Mouse (Mus musculus) embryonic fibroblast, embryonic 13.5 days (primary cell): ENCODE results near the gene Ctbp2. TPM values are rescaled to one million over a fixed set of nuclear protein-coding genes. Genes with fewer than 3 reads are reported as not detected.

Experiments used
- H3K27ac ChIP-seq: 2 replicates; pipeline ENCODE4 v1.5.1; 2012; ENCODE audit warnings: low read length, control low read depth, inconsistent platforms; ENCODE audit not compliant: insufficient read depth
- H3K4me1 ChIP-seq: 2 replicates; pipeline ENCODE4 v1.6.1; 2011; ENCODE audit warnings: low read length; ENCODE audit not compliant: control insufficient read depth, insufficient read depth
- H3K4me3 ChIP-seq: 2 replicates; pipeline ENCODE4 v1.5.1; 2011; ENCODE audit warnings: mild to moderate bottlenecking, control low read depth, low read length; ENCODE audit not compliant: insufficient read depth
- CTCF ChIP-seq: IDR thresholded peaks from 2 replicates; pipeline ENCODE4 v1.5.1; 2011; ENCODE audit warnings: mild to moderate bottlenecking, control low read depth, low read length, moderate library complexity, borderline replicate concordance; ENCODE audit not compliant: insufficient read depth
- POLR2A ChIP-seq: IDR thresholded peaks from 2 replicates; pipeline ENCODE4 v1.6.1; 2011; ENCODE audit warnings: low read depth, mild to moderate bottlenecking, control low read depth, low read length, moderate library complexity
- polyA plus RNA-seq: library from polyadenylated mRNA; stranded (reverse); fragments of >200 nt; gene quantifications from 2 replicates; pipeline ENCODE4 v1.2.4, GENCODE M21; 2011; ENCODE audit warnings: low read depth; ENCODE audit not compliant: missing spikeins, insufficient read length

The Ctbp2 gene
- polyA plus RNA-seq, 1 experiment: 56.4 TPM

GRCm38 (mm10) chr7:132976079-132976478, 148.1 kb downstream of the Ctbp2 start:
- Histone ChIP-seq H3K27ac (no peak overlapping the region), H3K4me1 (no peaks in the 10 kb centered on the region), H3K4me3 (no peak overlapping the region)
- no peak for TF ChIP-seq POLR2A
- no peak for TF ChIP-seq CTCF

GRCm38 (mm10) chr7:132972079-132972478, 152.1 kb downstream of the Ctbp2 start:
- no peak overlapping the region for H3K27ac ChIP-seq
- H3K4me3 ChIP-seq: no peak overlapping the region
- no peaks in the 10 kb centered on the region for H3K4me1 ChIP-seq
- TF ChIP-seq POLR2A: no peak
- TF ChIP-seq CTCF: no peak

GRCm38 (mm10) chr7:132965707-132966106, 158.4 kb downstream of the Ctbp2 start:
- TF ChIP-seq CTCF: no peak
- no peak for TF ChIP-seq POLR2A
- Histone ChIP-seq H3K27ac (no peak overlapping the region), H3K4me3 (no peak overlapping the region), H3K4me1 (no peaks in the 10 kb centered on the region)

- Histone ChIP-seq H3K4me1 (no peaks in the 10 kb centered on the region), H3K27ac (no peak overlapping the region), H3K4me3 (no peak overlapping the region)
- TF ChIP-seq CTCF (no peak), POLR2A (no peak)
These were observed 159.8 kb downstream of the Ctbp2 start for GRCm38 (mm10) chr7:132964395-132964794.

- H3K27ac ChIP-seq: no peak overlapping the region
- H3K4me1 ChIP-seq: no peaks in the 10 kb centered on the region
- no peak for TF ChIP-seq POLR2A
- TF ChIP-seq CTCF: no peak
- H3K4me3 ChIP-seq: no peak overlapping the region
These were observed 173.5 kb downstream of the Ctbp2 start for GRCm38 (mm10) chr7:132950613-132951012.

- no peak for TF ChIP-seq POLR2A
- no peak for TF ChIP-seq CTCF
- H3K27ac ChIP-seq: no peak overlapping the region
- no peak overlapping the region for H3K4me3 ChIP-seq
- no peaks in the 10 kb centered on the region for H3K4me1 ChIP-seq
These were observed 174.2 kb downstream of the Ctbp2 start for GRCm38 (mm10) chr7:132949968-132950367.

GRCm38 (mm10) chr7:132940569-132940968, 183.6 kb downstream of the Ctbp2 start:
- no peaks in the 10 kb centered on the region for H3K4me1 ChIP-seq
- H3K4me3 ChIP-seq: no peak overlapping the region
- TF ChIP-seq POLR2A (no peak), CTCF (no peak)
- no peak overlapping the region for H3K27ac ChIP-seq

GRCm38 (mm10) chr7:132939118-132939517, 185.0 kb downstream of the Ctbp2 start:
- Histone ChIP-seq H3K27ac (no peak overlapping the region), H3K4me1 (no peaks in the 10 kb centered on the region), H3K4me3 (no peak overlapping the region)
- no peak for TF ChIP-seq CTCF
- no peak for TF ChIP-seq POLR2A

Other genes starting within 250 kb of the Ctbp2 start
- 24.1 and 24.4 TPM in 2 replicates for gene Zranb1, start 193.2 kb downstream of the Ctbp2 start, polyA plus RNA-seq
- 50.0 and 59.9 TPM in 2 replicates for gene Fgfr2, start 1.0 kb downstream of the Ctbp2 start, polyA plus RNA-seq